Mouse (Mus musculus) midbrain, embryonic 15.5 days (tissue): Measurements from ENCODE around the gene Iqgap1. TPM values are rescaled to one million over a fixed set of nuclear protein-coding genes. Genes with fewer than 3 reads are reported as not detected.

ENCODE experiments used
- ATAC-seq: fragments of 200-750 bp; cut with Nextera tagmentation; replicated peaks from 2 replicates; pipeline ENCODE4 v1.8.0; 2017; ENCODE audit warnings: moderate TSS enrichment
- H3K27ac ChIP-seq: fragments of 300-500 bp; sonication (generic); 2 replicates; pipeline ENCODE4 v1.5.1; 2015; ENCODE audit warnings: mild to moderate bottlenecking, inconsistent platforms
- H3K27me3 ChIP-seq: fragments of 300-500 bp; sonication (generic); replicated peaks from 2 replicates; pipeline ENCODE4 v1.6.1; 2015; ENCODE audit warnings: inconsistent platforms
- H3K36me3 ChIP-seq: fragments of 300-500 bp; sonication (generic); replicated peaks from 2 replicates; pipeline ENCODE4 v1.6.1; 2015; ENCODE audit warnings: inconsistent platforms
- H3K4me1 ChIP-seq: fragments of 300-500 bp; sonication (generic); 2 replicates; pipeline ENCODE4 v1.6.1; 2015; ENCODE audit warnings: inconsistent platforms
- H3K4me2 ChIP-seq: fragments of 300-500 bp; sonication (generic); 2 replicates; pipeline ENCODE4 v1.6.1; 2015; ENCODE audit warnings: inconsistent platforms, mild to moderate bottlenecking, moderate library complexity
- H3K4me3 ChIP-seq: fragments of 300-500 bp; sonication (generic); 2 replicates; pipeline ENCODE4 v1.5.1; 2015; ENCODE audit warnings: mild to moderate bottlenecking, inconsistent platforms
- H3K9ac ChIP-seq: fragments of 300-500 bp; sonication (generic); 2 replicates; pipeline ENCODE4 v1.6.1; 2015; ENCODE audit warnings: mild to moderate bottlenecking, inconsistent platforms
- H3K9me3 ChIP-seq: fragments of 300-500 bp; sonication (generic); 2 replicates; pipeline ENCODE4 v1.6.1; 2016; ENCODE audit warnings: inconsistent platforms
- WGBS: fragments of 180-500 bp; shearing (Covaris S2); methylation state at CpG from one replicate; pipeline ENCODE4 v1.1.7; 2015; ENCODE audit warnings: mixed read lengths; 5-methylcytosine and 5-hydroxymethylcytosine counted together
- polyA plus RNA-seq: library from polyadenylated mRNA; unstranded; fragments of >200 nt; fragmentation: Nextera tagmentation; extraction: Ambion mirVana; gene quantifications from 2 replicates; pipeline ENCODE4 v1.2.1, GENCODE M21; 2015

Iqgap1 gene
- polyA plus RNA-seq, 1 experiment from 2014 or later = 22.0 TPM

GRCm38 (mm10) chr7:80789534-80789933, 36.2 kb downstream of the Iqgap1 start:
- H3K4me2 ChIP-seq = no peak overlapping the region
- no peak overlapping the region for H3K9ac ChIP-seq
- H3K27ac ChIP-seq = no peak overlapping the region
- no peak for ATAC-seq
- 82% methylated on average over 5 of the region's 5 CpGs for WGBS
- no peak overlapping the region for H3K4me3 ChIP-seq
- H3K36me3 ChIP-seq = peaks cover 5% of the 10 kb centered on the region; the same call in 1 of the 2 replicates
- no peaks in the 10 kb centered on the region for H3K9me3 ChIP-seq
- peaks cover 8% of the 10 kb centered on the region; the same call in 1 of the 2 replicates for H3K4me1 ChIP-seq
- no peaks in the 10 kb centered on the region for H3K27me3 ChIP-seq

- H3K27me3 ChIP-seq = no peaks in the 10 kb centered on the region
Observed at GRCm38 (mm10) chr7:80789061-80789460, 36.7 kb downstream of the Iqgap1 start.

DNA sequence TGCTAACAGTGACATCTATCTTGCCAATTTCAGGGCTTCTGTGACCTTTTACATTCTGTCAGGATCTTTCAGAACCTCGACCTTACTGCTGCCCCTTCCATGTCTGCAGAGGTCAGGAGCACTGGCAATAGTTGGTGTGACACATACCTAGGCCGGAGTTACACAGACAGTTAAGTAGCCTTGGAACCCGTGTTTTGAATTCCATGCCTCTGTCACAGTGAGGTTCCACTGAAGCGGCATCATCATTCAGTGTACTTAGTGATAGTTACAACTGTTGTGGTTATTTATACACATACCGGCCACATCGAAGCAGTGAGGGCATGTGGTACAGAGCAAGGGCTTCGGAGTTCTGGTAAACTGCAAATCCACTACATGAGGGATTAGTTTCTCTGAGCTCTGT, 37.8 kb downstream of the Iqgap1 start:
- no peak for ATAC-seq
- Histone ChIP-seq H3K4me2 (no peak overlapping the region), H3K36me3 (0 out of 2 replicates have a peak, but pooled peaks cover under 1% of the 10 kb centered on the region), H3K4me3 (no peak overlapping the region), H3K4me1 (peaks cover 8% of the 10 kb centered on the region; the same call in 1 of the 2 replicates), H3K9me3 (no peaks in the 10 kb centered on the region), H3K9ac (no peak overlapping the region), H3K27me3 (no peaks in the 10 kb centered on the region), H3K27ac (no peak overlapping the region)
- WGBS = 84% methylated on average over 7 of the region's 7 CpGs

More at GRCm38 (mm10) chr7:80789061-80789460, 36.7 kb downstream of the Iqgap1 start:
- peaks cover 5% of the 10 kb centered on the region; the same call in 1 of the 2 replicates for H3K36me3 ChIP-seq
- ATAC-seq = no peak
- no peak overlapping the region for H3K9ac ChIP-seq
- no peak overlapping the region for H3K4me2 ChIP-seq
- no peaks in the 10 kb centered on the region for H3K9me3 ChIP-seq
- H3K4me3 ChIP-seq = no peak overlapping the region
- 69% methylated on average over 1 of the region's 1 CpGs for WGBS
- H3K27ac ChIP-seq = no peak overlapping the region
- peaks cover 8% of the 10 kb centered on the region; the same call in 1 of the 2 replicates for H3K4me1 ChIP-seq

DNA sequence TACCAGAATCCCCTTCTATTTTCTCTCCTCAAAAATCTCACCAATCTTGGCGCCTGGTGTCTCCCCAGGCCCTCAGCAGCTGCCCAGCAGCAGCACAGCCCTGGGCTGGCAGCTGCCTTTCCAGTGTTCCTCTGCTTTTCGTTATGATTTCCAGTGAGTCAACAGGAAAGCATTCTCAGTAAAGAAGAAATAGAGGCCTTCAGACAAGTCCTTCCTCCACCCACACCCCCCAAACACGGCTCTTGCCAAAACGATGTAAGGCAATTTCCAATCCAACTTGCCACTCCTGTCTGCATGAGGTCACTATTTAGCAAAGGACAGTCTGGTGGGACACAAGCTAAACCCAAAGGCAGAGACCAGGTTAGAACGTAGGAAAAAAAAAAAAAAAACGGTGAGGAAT, 39.0 kb downstream of the Iqgap1 start:
- Histone ChIP-seq H3K4me3 (no peak overlapping the region), H3K36me3 (no peaks in the 10 kb centered on the region), H3K9me3 (no peaks in the 10 kb centered on the region), H3K9ac (no peak overlapping the region), H3K4me2 (no peak overlapping the region), H3K4me1 (peaks cover 8% of the 10 kb centered on the region; the same call in 1 of the 2 replicates), H3K27me3 (no peaks in the 10 kb centered on the region), H3K27ac (no peak overlapping the region)
- no peak for ATAC-seq
- 85% methylated on average over 6 of the region's 6 CpGs for WGBS

DNA sequence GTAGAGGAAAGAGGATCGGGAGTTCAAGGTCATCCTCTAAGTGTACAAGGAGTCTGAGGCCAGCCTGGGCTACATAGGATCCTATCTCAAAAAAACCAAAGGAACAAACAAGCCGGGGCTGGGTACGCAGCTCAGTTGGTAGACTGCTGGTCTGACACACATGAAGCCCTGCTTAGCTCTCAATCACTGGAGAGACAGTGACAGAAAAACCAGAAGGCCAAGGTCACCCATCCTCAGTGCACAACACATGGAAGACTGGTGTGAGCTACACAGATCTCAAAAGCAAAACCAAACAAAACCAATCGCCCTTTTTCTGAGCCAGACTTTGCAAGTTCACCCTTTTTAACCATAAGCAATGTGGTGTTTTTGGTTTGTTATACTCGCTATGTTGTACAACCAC, 41.9 kb downstream of the Iqgap1 start:
- no peaks in the 10 kb centered on the region for H3K36me3 ChIP-seq
- ATAC-seq = no peak
- H3K9ac ChIP-seq = no peak overlapping the region
- no peak overlapping the region for H3K4me3 ChIP-seq
- no peaks in the 10 kb centered on the region for H3K4me1 ChIP-seq
- 96% methylated on average over 5 of the region's 5 CpGs for WGBS
- no peaks in the 10 kb centered on the region for H3K27me3 ChIP-seq
- no peaks in the 10 kb centered on the region for H3K9me3 ChIP-seq
- no peak overlapping the region for H3K27ac ChIP-seq
- no peak overlapping the region for H3K4me2 ChIP-seq

GRCm38 (mm10) chr7:80782155-80783109, 43.3 kb downstream of the Iqgap1 start:
- no peak for ATAC-seq
- H3K27me3 ChIP-seq = no peaks in the 10 kb centered on the region
- no peak overlapping the region for H3K4me3 ChIP-seq
- H3K9ac ChIP-seq = no peak overlapping the region
- H3K9me3 ChIP-seq = no peaks in the 10 kb centered on the region
- WGBS = 77% methylated on average over 17 of the region's 17 CpGs
- no peak overlapping the region for H3K27ac ChIP-seq
- H3K4me2 ChIP-seq = no peak overlapping the region
- H3K4me1 ChIP-seq = no peaks in the 10 kb centered on the region
- H3K36me3 ChIP-seq = no peaks in the 10 kb centered on the region

- Histone ChIP-seq H3K27ac (no peak overlapping the region), H3K9ac (no peak overlapping the region), H3K4me3 (no peak overlapping the region), H3K4me2 (no peak overlapping the region), H3K4me1 (no peaks in the 10 kb centered on the region), H3K36me3 (no peaks in the 10 kb centered on the region), H3K27me3 (no peaks in the 10 kb centered on the region), H3K9me3 (no peaks in the 10 kb centered on the region)
- no peak for ATAC-seq
- 73% methylated on average over 9 of the region's 9 CpGs for WGBS
Observed at GRCm38 (mm10) chr7:80781444-80782120, 44.2 kb downstream of the Iqgap1 start.

- 83% methylated on average over 12 of the region's 12 CpGs for WGBS
- Histone ChIP-seq H3K4me1 (0 out of 2 replicates have a peak, but pooled peaks cover 3% of the 10 kb centered on the region), H3K4me3 (no peak overlapping the region), H3K27ac (no peak overlapping the region), H3K4me2 (no peak overlapping the region), H3K36me3 (no peaks in the 10 kb centered on the region), H3K9me3 (no peaks in the 10 kb centered on the region), H3K9ac (no peak overlapping the region), H3K27me3 (no peaks in the 10 kb centered on the region)
- ATAC-seq = no peak
Observed at GRCm38 (mm10) chr7:80778958-80779669, 46.7 kb downstream of the Iqgap1 start.

DNA sequence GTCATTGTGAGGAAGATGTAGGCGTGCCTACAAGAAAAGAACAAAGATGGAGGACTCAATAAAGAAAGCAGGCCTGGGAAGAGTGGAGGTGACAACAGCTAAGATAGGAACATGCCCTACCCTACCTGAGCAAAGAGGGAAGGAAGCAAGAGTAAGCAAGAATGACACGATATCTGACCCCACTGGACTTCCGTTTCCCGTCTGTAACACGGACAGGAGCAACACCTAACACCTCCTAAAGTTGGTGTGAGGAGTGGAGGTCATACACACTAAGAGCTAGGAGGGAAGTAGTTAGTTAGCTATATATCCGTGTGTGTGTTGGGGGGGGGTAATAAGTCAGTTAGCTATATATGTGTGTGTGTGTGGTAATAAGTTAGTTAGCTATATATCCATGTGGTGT, 47.4 kb downstream of the Iqgap1 start:
- ATAC-seq = no peak
- WGBS = 98% methylated on average over 6 of the region's 6 CpGs

GRCm38 (mm10) chr7:80777151-80777550, 48.6 kb downstream of the Iqgap1 start:
- H3K4me2 ChIP-seq = no peak overlapping the region
- 79% methylated on average over 8 of the region's 8 CpGs for WGBS
- no peak overlapping the region for H3K27ac ChIP-seq
- H3K9me3 ChIP-seq = no peaks in the 10 kb centered on the region
- H3K4me1 ChIP-seq = peaks cover 7% of the 10 kb centered on the region; the same call in 1 of the 2 replicates
- H3K36me3 ChIP-seq = no peaks in the 10 kb centered on the region
- no peak overlapping the region for H3K9ac ChIP-seq
- no peak overlapping the region for H3K4me3 ChIP-seq
- ATAC-seq = no peak
- no peaks in the 10 kb centered on the region for H3K27me3 ChIP-seq

More for the DNA sequence above, 47.4 kb downstream of the Iqgap1 start:
- no peaks in the 10 kb centered on the region for H3K36me3 ChIP-seq
- no peak overlapping the region for H3K4me3 ChIP-seq
- H3K9me3 ChIP-seq = no peaks in the 10 kb centered on the region
- no peaks in the 10 kb centered on the region for H3K27me3 ChIP-seq
- H3K4me1 ChIP-seq = peaks cover 7% of the 10 kb centered on the region; the same call in 1 of the 2 replicates
- H3K27ac ChIP-seq = no peak overlapping the region
- no peak overlapping the region for H3K4me2 ChIP-seq
- no peak overlapping the region for H3K9ac ChIP-seq

DNA sequence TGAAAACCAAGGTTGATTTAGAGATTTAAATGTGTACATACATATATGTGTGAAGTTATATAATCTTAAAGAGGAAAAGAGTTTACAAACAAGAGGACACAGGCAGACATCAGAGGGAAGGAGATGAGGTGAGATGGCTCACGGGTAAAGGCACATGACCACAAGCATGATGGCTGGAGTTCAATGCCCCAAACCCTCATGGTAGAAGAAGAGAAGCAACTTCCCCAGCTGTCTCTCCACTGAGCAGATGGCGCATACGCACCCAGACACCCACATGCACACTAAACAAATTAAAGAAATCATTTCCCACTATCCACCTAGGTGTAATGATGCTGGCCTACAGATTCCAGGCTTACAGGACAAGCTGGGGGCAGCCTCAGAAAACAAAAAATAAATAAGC, 49.7 kb downstream of the Iqgap1 start:
- H3K4me3 ChIP-seq = no peak overlapping the region
- H3K9me3 ChIP-seq = no peaks in the 10 kb centered on the region
- no peaks in the 10 kb centered on the region for H3K27me3 ChIP-seq
- H3K4me1 ChIP-seq = peaks cover 7% of the 10 kb centered on the region; the same call in 1 of the 2 replicates
- no peak overlapping the region for H3K9ac ChIP-seq
- no peak overlapping the region for H3K27ac ChIP-seq
- 94% methylated on average over 3 of the region's 3 CpGs for WGBS
- no peak for ATAC-seq
- H3K4me2 ChIP-seq = no peak overlapping the region
- no peaks in the 10 kb centered on the region for H3K36me3 ChIP-seq

GRCm38 (mm10) chr7:80775448-80775904, 50.3 kb downstream of the Iqgap1 start:
- Histone ChIP-seq H3K9ac (no peak overlapping the region), H3K27me3 (no peaks in the 10 kb centered on the region), H3K4me2 (no peak overlapping the region), H3K9me3 (no peaks in the 10 kb centered on the region), H3K4me1 (peaks cover 7% of the 10 kb centered on the region; the same call in 1 of the 2 replicates), H3K27ac (no peak overlapping the region), H3K4me3 (no peak overlapping the region), H3K36me3 (no peaks in the 10 kb centered on the region)
- ATAC-seq = no peak
- WGBS = 91% methylated on average over 10 of the region's 10 CpGs
